Mouse (Mus musculus): ENCODE data around the gene Des. TPM values are rescaled to one million over a fixed set of nuclear protein-coding genes. Genes with fewer than 3 reads are reported as not detected.

Des gene
- polyA plus RNA-seq, 1 experiment from 2014 or later, result 42.9 TPM

DNA sequence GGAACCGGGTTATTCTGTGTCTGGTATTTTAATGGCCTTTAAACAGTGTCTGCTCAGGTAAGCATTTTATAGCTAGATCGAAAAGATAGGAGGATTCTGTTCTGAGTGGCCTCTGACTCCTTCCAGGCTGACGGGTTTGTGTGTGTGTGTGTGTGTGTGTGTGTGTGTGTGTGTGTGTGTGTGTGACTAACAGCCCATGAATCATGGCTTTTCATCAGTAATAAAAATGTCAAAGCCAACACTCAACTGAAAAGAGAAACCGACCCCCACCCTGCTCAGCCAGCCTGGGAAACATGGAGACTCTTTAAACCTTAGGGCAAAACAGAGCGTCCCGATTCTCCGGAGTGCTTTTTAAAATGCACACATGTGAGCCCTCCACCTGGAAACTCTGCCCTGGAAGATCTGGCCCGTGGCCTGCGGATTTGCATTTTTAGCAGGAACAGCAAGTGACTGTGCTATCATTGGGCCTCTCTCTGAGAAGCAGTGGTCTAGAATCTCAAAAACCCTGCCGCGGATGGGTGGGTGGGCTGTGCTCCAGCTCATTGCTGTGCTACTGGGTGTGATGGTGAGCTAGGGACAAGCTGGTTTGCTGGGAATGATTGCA, 21.9 kb upstream of the Des start:
- TF ChIP-seq CTCF (IDR thresholded peaks at IDR 0.05; ENCODE audit: low read depth), result no peak
- H3K36me3 ChIP-seq (ENCODE audit: insufficient read depth), result no peaks in the 10 kb centered on the region
- H3K4me1 ChIP-seq (ENCODE audit: insufficient read depth), result peaks cover 27% of the 10 kb centered on the region
- H3K27me3 ChIP-seq (ENCODE audit: insufficient read depth, low read length), result peaks cover 4% of the 10 kb centered on the region; the same call in 1 of the 2 replicates
- 6% methylated on average over 11 of the region's 11 CpGs for WGBS
- peak overlapping the region; percentile 68 for H3K27ac ChIP-seq (ENCODE audit: low read depth)
- H3K9me3 ChIP-seq (ENCODE audit: low read depth, low read length), result no peaks in the 10 kb centered on the region
- H3K9ac ChIP-seq, result no peak overlapping the region
- no peak overlapping the region for H3K4me3 ChIP-seq (ENCODE audit: low read depth, low read length)
- peak overlapping the region; percentile 33 for H3K4me2 ChIP-seq
- ATAC-seq (ENCODE audit: insufficient read depth) (peak; percentile 54; the same call in 1 of the 2 replicates), DNase-seq (peak; percentile 54)

- Histone ChIP-seq H3K4me1 (ENCODE audit: insufficient read depth) (peaks cover 35% of the 10 kb centered on the region), H3K9me3 (ENCODE audit: low read depth, low read length) (no peaks in the 10 kb centered on the region), H3K4me2 (no peak overlapping the region), H3K36me3 (ENCODE audit: insufficient read depth) (no peaks in the 10 kb centered on the region), H3K9ac (no peak overlapping the region), H3K27ac (ENCODE audit: low read depth) (0 out of 2 replicates have a peak overlapping the region, but pooled peaks have one; percentile 68), H3K27me3 (ENCODE audit: insufficient read depth, low read length) (peaks cover 4% of the 10 kb centered on the region; the same call in 1 of the 2 replicates), H3K4me3 (ENCODE audit: low read depth, low read length) (no peak overlapping the region)
- 31% methylated on average over 9 of the region's 9 CpGs for WGBS
- ATAC-seq (ENCODE audit: insufficient read depth) (no peak), DNase-seq (no peak)
- TF ChIP-seq CTCF (IDR thresholded peaks at IDR 0.05; ENCODE audit: low read depth), result no peak
Measured at GRCm38 (mm10) chr1:75339337-75339736, 20.8 kb upstream of the Des start.

- Histone ChIP-seq H3K4me3 (ENCODE audit: low read depth, low read length) (no peak overlapping the region), H3K27ac (ENCODE audit: low read depth) (no peak overlapping the region), H3K9me3 (ENCODE audit: low read depth, low read length) (no peaks in the 10 kb centered on the region), H3K27me3 (ENCODE audit: insufficient read depth, low read length) (peaks cover 4% of the 10 kb centered on the region; the same call in 1 of the 2 replicates), H3K9ac (no peak overlapping the region), H3K4me2 (no peak overlapping the region), H3K4me1 (ENCODE audit: insufficient read depth) (peaks cover 44% of the 10 kb centered on the region), H3K36me3 (ENCODE audit: insufficient read depth) (no peaks in the 10 kb centered on the region)
- TF ChIP-seq CTCF (IDR thresholded peaks at IDR 0.05; ENCODE audit: low read depth), result no peak
- no peak for ATAC-seq (ENCODE audit: insufficient read depth)
- 63% methylated on average over 2 of the region's 2 CpGs for WGBS
- no peak for DNase-seq
Measured at GRCm38 (mm10) chr1:75340519-75340918, 19.6 kb upstream of the Des start.

DNA sequence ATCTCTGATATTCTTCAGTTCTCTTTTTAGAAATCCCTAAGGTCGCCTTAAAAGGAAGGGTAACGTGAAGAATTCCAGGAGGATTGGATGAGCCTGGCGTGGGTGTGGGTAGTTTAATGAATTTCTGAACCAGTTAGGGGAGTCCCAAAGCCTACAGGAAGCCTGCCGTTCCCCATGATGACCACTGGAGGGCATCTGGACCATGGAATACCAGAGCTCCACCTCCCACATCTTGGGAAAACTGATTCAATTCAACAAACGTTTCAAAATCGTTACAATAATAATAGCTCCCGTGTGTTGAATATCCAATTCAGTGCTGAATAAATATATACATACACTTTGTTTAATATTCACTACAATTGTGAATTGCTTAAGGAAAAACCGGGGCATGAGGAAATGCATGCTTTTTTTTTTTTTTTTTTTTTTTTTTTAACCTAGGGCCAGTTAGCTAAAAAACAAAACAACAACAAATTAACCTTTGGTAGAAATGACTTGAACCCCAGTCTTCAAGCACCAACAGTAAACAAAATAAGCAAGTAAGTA, 17.2 kb upstream of the Des start:
- H3K9ac ChIP-seq, result no peak overlapping the region
- H3K4me1 ChIP-seq (ENCODE audit: insufficient read depth), result peaks cover 37% of the 10 kb centered on the region
- peak; percentile 92 for TF ChIP-seq CTCF (IDR thresholded peaks at IDR 0.05; ENCODE audit: low read depth)
- no peak overlapping the region for H3K4me3 ChIP-seq (ENCODE audit: low read depth, low read length)
- ATAC-seq (ENCODE audit: insufficient read depth), result no peak
- H3K27me3 ChIP-seq (ENCODE audit: insufficient read depth, low read length), result peaks cover 4% of the 10 kb centered on the region; the same call in 1 of the 2 replicates
- no peak overlapping the region for H3K4me2 ChIP-seq
- H3K9me3 ChIP-seq (ENCODE audit: low read depth, low read length), result no peaks in the 10 kb centered on the region
- no peak overlapping the region for H3K27ac ChIP-seq (ENCODE audit: low read depth)
- DNase-seq, result peak; percentile 93
- 1% methylated on average over 8 of the region's 8 CpGs for WGBS
- H3K36me3 ChIP-seq (ENCODE audit: insufficient read depth), result no peaks in the 10 kb centered on the region

GRCm38 (mm10) chr1:75344291-75345035, 15.7 kb upstream of the Des start:
- no peak overlapping the region for H3K4me3 ChIP-seq (ENCODE audit: low read depth, low read length)
- H3K9me3 ChIP-seq (ENCODE audit: low read depth, low read length), result no peaks in the 10 kb centered on the region
- H3K27ac ChIP-seq (ENCODE audit: low read depth), result peak overlapping the region; percentile 73
- WGBS, result 4% methylated on average over 15 of the region's 15 CpGs
- H3K4me2 ChIP-seq, result peak overlapping the region; percentile 28
- no peak for TF ChIP-seq CTCF (IDR thresholded peaks at IDR 0.05; ENCODE audit: low read depth)
- no peaks in the 10 kb centered on the region for H3K36me3 ChIP-seq (ENCODE audit: insufficient read depth)
- H3K4me1 ChIP-seq (ENCODE audit: insufficient read depth), result peaks cover 26% of the 10 kb centered on the region
- no peak overlapping the region; the same call in 1 of the 2 replicates for H3K9ac ChIP-seq
- H3K27me3 ChIP-seq (ENCODE audit: insufficient read depth, low read length), result peaks cover 4% of the 10 kb centered on the region; the same call in 1 of the 2 replicates
- DNase-seq (peak; percentile 68), ATAC-seq (ENCODE audit: insufficient read depth) (peak; percentile 57)

- Histone ChIP-seq H3K4me2 (peak overlapping the region; percentile 28), H3K4me1 (ENCODE audit: insufficient read depth) (peaks cover 21% of the 10 kb centered on the region), H3K27ac (ENCODE audit: low read depth) (peak overlapping the region; percentile 37), H3K27me3 (ENCODE audit: insufficient read depth, low read length) (peaks cover 4% of the 10 kb centered on the region; the same call in 1 of the 2 replicates), H3K36me3 (ENCODE audit: insufficient read depth) (no peaks in the 10 kb centered on the region), H3K9me3 (ENCODE audit: low read depth, low read length) (no peaks in the 10 kb centered on the region), H3K9ac (no peak overlapping the region), H3K4me3 (ENCODE audit: low read depth, low read length) (no peak overlapping the region)
- ATAC-seq (ENCODE audit: insufficient read depth) (peak; percentile 19; the same call in 1 of the 2 replicates), DNase-seq (peak; percentile 34)
- TF ChIP-seq CTCF (IDR thresholded peaks at IDR 0.05; ENCODE audit: low read depth), result peak; percentile 26
- WGBS, result 43% methylated on average over 20 of the region's 20 CpGs
Measured at GRCm38 (mm10) chr1:75345036-75345935, 14.8 kb upstream of the Des start.
